Comparison of ENCODE assay signal across 9 mouse cellular contexts in genomic region chr12:3723762-3724161, GRCm38 (mm10).
DNase-seq lines count a peak whose midpoint lies in the region; ATAC-seq and TF ChIP-seq lines count a peak whose summit lies in the region.
"Had no signal": no experiment of that assay in that cellular context is flagged by ENCODE, and none has a peak within 500 bp of the region (broad histone marks: within the 10 kb centered on the region; RNA-seq: fewer than 3 reads in every experiment).

No protein-coding gene starts in this region.

- no peaks in the 10 kb centered on the region for H3K9me3 ChIP-seq in heart, embryonic 13.5 days
- no peaks in the 10 kb centered on the region for H3K9me3 ChIP-seq in midbrain, embryonic 15.5 days
- H3K9me3 ChIP-seq: lung, embryonic 15.5 days had no signal

- TF ChIP-seq POLR2A in heart, adult 2 months (IDR thresholded peaks at IDR 0.05; ENCODE audit: insufficient read depth, low read depth, low read length), result no peak

- peak overlapping the region; percentile 9; the same call in 1 of the 2 replicates for H3K4me2 ChIP-seq in heart, embryonic 13.5 days
- no peak overlapping the region for H3K4me2 ChIP-seq in midbrain, embryonic 15.5 days
- H3K4me2 ChIP-seq: lung, embryonic 15.5 days had no signal

- intact Hi-C loops in heart, adult 2 months (cut with DNase I), result no loop called here

- H3K79me2 ChIP-seq in heart, adult 2 months (replicated peaks; ENCODE audit: control insufficient read depth, insufficient read depth, low read length), result no peaks in the 10 kb centered on the region

- H3K4me1 ChIP-seq in heart, embryonic 13.5 days, result peaks cover 39% of the 10 kb centered on the region
- no peaks in the 10 kb centered on the region for H3K4me1 ChIP-seq in heart, adult 2 months (ENCODE audit: control insufficient read depth, insufficient read depth, low read length)
- H3K4me1 ChIP-seq in midbrain, embryonic 15.5 days, result peaks cover 10% of the 10 kb centered on the region

- no peak for ATAC-seq in heart, embryonic 13.5 days (ENCODE audit: extremely low read depth, insufficient number of reproducible peaks, low FRiP score, low TSS enrichment)
- ATAC-seq in midbrain, embryonic 15.5 days (replicated peaks), result no peak

- peak overlapping the region; percentile 70 for H3K27ac ChIP-seq in heart, embryonic 13.5 days (replicated peaks)
- H3K27ac ChIP-seq in heart, adult 2 months, result no peak overlapping the region
- H3K27ac ChIP-seq in midbrain, embryonic 15.5 days, result peak overlapping the region; percentile 45; the same call in 1 of the 2 replicates
- H3K27ac ChIP-seq: lung, embryonic 15.5 days had no signal

- no peak overlapping the region for H3K4me3 ChIP-seq in heart, embryonic 13.5 days
- no peak overlapping the region for H3K4me3 ChIP-seq in heart, adult 2 months
- no peak overlapping the region for H3K4me3 ChIP-seq in midbrain, embryonic 15.5 days
- H3K4me3 ChIP-seq: lung, embryonic 15.5 days had no signal

- WGBS in heart, embryonic 13.5 days, result 31% methylated on average over 3 of the region's 3 CpGs
- 19% methylated on average over 3 of the region's 3 CpGs for WGBS in heart, adult 2 months
- WGBS in midbrain, embryonic 15.5 days, result 37% methylated on average over 3 of the region's 3 CpGs

- no peak overlapping the region for H3K9ac ChIP-seq in heart, embryonic 13.5 days
- H3K9ac ChIP-seq in heart, adult 2 months (ENCODE audit: low read depth, low read length), result no peak overlapping the region
- no peak overlapping the region for H3K9ac ChIP-seq in midbrain, embryonic 15.5 days
- H3K9ac ChIP-seq: lung, embryonic 15.5 days had no signal

- no peak for TF ChIP-seq EP300 in heart, adult 2 months (IDR thresholded peaks at IDR 0.05; ENCODE audit: insufficient read depth, low read depth, low read length)

- no peak for TF ChIP-seq CTCF in heart, adult 2 months (IDR thresholded peaks at IDR 0.05)

- H3K36me3 ChIP-seq in heart, embryonic 13.5 days, result no peaks in the 10 kb centered on the region
- no peaks in the 10 kb centered on the region for H3K36me3 ChIP-seq in heart, adult 2 months (ENCODE audit: control insufficient read depth, insufficient read depth, low read length)
- H3K36me3 ChIP-seq in midbrain, embryonic 15.5 days (replicated peaks), result no peaks in the 10 kb centered on the region
- H3K36me3 ChIP-seq: lung, embryonic 15.5 days had no signal

- no peaks in the 10 kb centered on the region for H3K27me3 ChIP-seq in heart, embryonic 13.5 days (replicated peaks)
- no peaks in the 10 kb centered on the region for H3K27me3 ChIP-seq in heart, adult 2 months (ENCODE audit: control insufficient read depth, insufficient read depth, low read length)
- H3K27me3 ChIP-seq in midbrain, embryonic 15.5 days (replicated peaks), result no peaks in the 10 kb centered on the region
- H3K27me3 ChIP-seq: lung, embryonic 15.5 days had no signal

- no peak for DNase-seq in heart, adult 2 months
- peak; percentile 20 for DNase-seq in retina, postnatal 1 day
- DNase-seq in retina, embryonic 14.5 days (ENCODE audit: low spot score), result no peak
- DNase-seq in cerebellum, postnatal 25 days, result peak; percentile 81 to 89
- DNase-seq in T-cell, adult 2 months (ENCODE audit: low spot score), result no peak
- DNase-seq in spleen, postnatal 4 days (ENCODE audit: low spot score in 2 of 2), result no peak

Comparison
In these comparisons a context has a peak if more than half of its experiments do, and no peak if none do; other contexts are left out.
1. DNase-seq: peak in retina, postnatal 1 day (single experiment) and cerebellum, postnatal 25 days (2 of 2); none in heart, adult 2 months (0 of 2), retina, embryonic 14.5 days (single experiment), T-cell, adult 2 months (single experiment) and spleen, postnatal 4 days (0 of 2).